Mouse (Mus musculus): ENCODE measurements around the gene Gm28043. TPM values are rescaled to one million over a fixed set of nuclear protein-coding genes. Genes with fewer than 3 reads are reported as not detected.
"Not testable (repeated sequence)": the region's sequence is repeated elsewhere in the genome, so short reads cannot be mapped to it uniquely, and the experiment has no call there.

Gene Gm28043
- polyA plus RNA-seq, 1 experiment from 2014 or later, result 0.98 TPM

DNA sequence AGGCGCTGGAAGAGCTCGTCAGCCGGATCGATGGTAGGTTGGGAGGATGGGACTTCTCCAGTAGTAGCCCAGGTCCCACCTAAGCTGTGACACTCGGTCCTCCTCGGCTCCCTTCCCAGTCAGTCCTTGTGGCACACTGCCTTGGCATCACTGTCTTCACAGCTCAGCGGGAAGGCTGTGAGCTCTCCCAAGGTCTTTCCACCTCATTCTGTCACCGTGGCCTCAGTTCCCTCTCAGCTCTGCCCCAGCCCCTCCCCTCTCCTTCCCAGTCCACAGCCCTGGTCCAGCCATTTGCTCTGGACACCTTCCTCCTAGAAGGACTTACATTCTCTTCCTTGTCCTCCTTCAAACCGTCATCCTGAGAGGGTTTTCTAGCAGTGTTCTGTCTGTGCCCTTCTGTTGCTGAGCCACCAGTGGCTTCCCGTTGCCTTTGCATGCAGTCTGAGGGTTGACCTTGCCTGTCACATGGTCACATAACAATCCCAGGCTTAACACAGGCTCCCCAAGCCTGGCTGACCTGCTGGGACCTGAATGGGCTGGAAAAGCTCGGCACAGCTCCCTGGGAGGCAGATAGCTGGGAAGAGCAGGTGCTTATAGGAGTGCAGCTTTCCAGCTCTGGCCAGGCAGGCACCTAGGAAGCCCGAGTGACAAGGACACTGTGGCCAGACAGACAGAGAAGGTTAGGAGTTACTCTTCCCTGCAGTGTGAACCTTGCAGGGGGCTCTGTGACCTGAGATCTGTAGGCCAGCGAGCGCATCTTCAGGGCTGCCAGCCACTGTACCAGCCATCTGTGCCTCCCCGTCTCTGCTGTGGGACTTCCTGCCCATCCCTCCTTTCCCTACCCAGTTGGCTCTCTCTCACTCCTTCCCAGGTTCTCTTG lies 18.5 kb upstream of the Gm28043 start:
- Histone ChIP-seq H3K27ac (no peak overlapping the region), H3K4me2 (no peak overlapping the region), H3K27me3 (no peaks in the 10 kb centered on the region), H3K36me3 (peaks cover 28% of the 10 kb centered on the region), H3K4me1 (replicated peaks) (peaks cover 5% of the 10 kb centered on the region; the same call in 1 of the 2 replicates), H3K9ac (no peak overlapping the region), H3K4me3 (replicated peaks) (no peak overlapping the region), H3K9me3 (replicated peaks) (no peaks in the 10 kb centered on the region)
- WGBS (ENCODE audit: insufficient replicate concordance), result 80% methylated on average over 15 of the region's 15 CpGs
- no peak for DNase-seq
- ATAC-seq (ENCODE audit: low read depth), result no peak

DNA sequence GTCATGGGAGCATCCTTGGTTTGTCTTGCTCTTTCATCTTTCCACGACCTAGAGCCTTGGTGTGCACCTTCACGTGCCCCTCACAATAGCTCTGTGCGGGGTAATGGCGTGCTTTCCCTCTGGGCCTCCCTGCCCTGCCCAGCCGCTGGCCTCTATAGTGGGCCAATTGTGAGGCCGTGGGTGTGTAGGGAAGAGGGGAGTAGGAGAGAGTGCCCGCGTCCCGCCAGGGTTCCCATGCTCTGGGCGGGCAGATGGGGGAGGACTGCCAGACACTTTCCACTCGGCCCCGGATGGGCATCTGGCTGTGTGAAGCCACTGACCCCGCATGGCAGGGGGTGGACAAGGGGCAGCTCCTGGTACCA lies 17.9 kb upstream of the Gm28043 start:
- Histone ChIP-seq H3K36me3 (peaks cover 28% of the 10 kb centered on the region), H3K9me3 (replicated peaks) (no peaks in the 10 kb centered on the region), H3K4me3 (replicated peaks) (no peak overlapping the region), H3K27me3 (no peaks in the 10 kb centered on the region), H3K27ac (no peak overlapping the region), H3K9ac (no peak overlapping the region), H3K4me1 (replicated peaks) (peaks cover 5% of the 10 kb centered on the region; the same call in 1 of the 2 replicates), H3K4me2 (no peak overlapping the region)
- no peak for DNase-seq
- 87% methylated on average over 13 of the region's 13 CpGs for WGBS (ENCODE audit: insufficient replicate concordance)
- ATAC-seq (ENCODE audit: low read depth), result no peak

- peaks cover 5% of the 10 kb centered on the region; the same call in 1 of the 2 replicates for H3K4me1 ChIP-seq (replicated peaks)
- 89% methylated on average over 14 of the region's 14 CpGs for WGBS (ENCODE audit: insufficient replicate concordance)
These were observed 15.6 kb upstream of the Gm28043 start for GRCm38 (mm10) chr17:29599051-29599450.

GRCm38 (mm10) chr17:29599537-29599936 lies 15.1 kb upstream of the Gm28043 start:
- H3K4me3 ChIP-seq (replicated peaks), result no peak overlapping the region
- peaks cover 35% of the 10 kb centered on the region for H3K36me3 ChIP-seq
- H3K9me3 ChIP-seq (replicated peaks), result no peaks in the 10 kb centered on the region
- no peak overlapping the region for H3K27ac ChIP-seq
- peaks cover 5% of the 10 kb centered on the region; the same call in 1 of the 2 replicates for H3K4me1 ChIP-seq (replicated peaks)
- H3K27me3 ChIP-seq, result no peaks in the 10 kb centered on the region
- ATAC-seq (ENCODE audit: low read depth), result no peak
- no peak overlapping the region for H3K9ac ChIP-seq
- DNase-seq, result no peak
- H3K4me2 ChIP-seq, result no peak overlapping the region
- WGBS (ENCODE audit: insufficient replicate concordance), result 84% methylated on average over 8 of the region's 8 CpGs

More at GRCm38 (mm10) chr17:29599051-29599450, 15.6 kb upstream of the Gm28043 start:
- no peak overlapping the region for H3K4me3 ChIP-seq (replicated peaks)
- ATAC-seq (ENCODE audit: low read depth) (no peak), DNase-seq (no peak)
- H3K27ac ChIP-seq, result no peak overlapping the region
- H3K36me3 ChIP-seq, result peaks cover 35% of the 10 kb centered on the region
- no peak overlapping the region for H3K4me2 ChIP-seq
- H3K27me3 ChIP-seq, result no peaks in the 10 kb centered on the region
- H3K9ac ChIP-seq, result no peak overlapping the region
- no peaks in the 10 kb centered on the region for H3K9me3 ChIP-seq (replicated peaks)

DNA sequence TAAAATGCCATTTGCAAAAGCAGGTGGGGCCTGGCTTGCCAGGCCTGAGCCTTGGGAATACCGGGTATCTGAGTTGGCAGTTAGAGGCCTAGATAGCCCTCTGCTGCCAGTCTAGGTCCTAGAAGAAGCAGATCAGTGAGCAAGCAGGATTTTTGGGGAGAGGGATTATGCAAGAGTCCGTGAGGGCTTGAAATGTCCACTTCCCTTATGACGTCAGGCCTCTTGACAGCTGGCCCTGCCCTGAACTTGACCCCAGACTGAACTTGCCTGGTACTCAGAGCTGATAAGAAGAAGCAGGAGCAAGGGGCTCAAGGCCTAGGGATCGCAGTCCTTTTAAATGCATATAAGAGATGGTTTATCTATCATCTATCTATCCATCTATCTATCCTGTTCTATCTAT lies 13.3 kb upstream of the Gm28043 start:
- peaks cover 10% of the 10 kb centered on the region for H3K4me1 ChIP-seq (replicated peaks)
- no peaks in the 10 kb centered on the region for H3K27me3 ChIP-seq
- H3K9ac ChIP-seq, result no peak overlapping the region
- H3K4me3 ChIP-seq (replicated peaks), result no peak overlapping the region
- H3K36me3 ChIP-seq, result peaks cover 25% of the 10 kb centered on the region
- DNase-seq (no peak), ATAC-seq (ENCODE audit: low read depth) (no peak)
- H3K4me2 ChIP-seq, result no peak overlapping the region
- H3K27ac ChIP-seq, result no peak overlapping the region
- WGBS (ENCODE audit: insufficient replicate concordance), result 62% methylated on average over 4 of the region's 4 CpGs
- H3K9me3 ChIP-seq (replicated peaks), result no peaks in the 10 kb centered on the region

GRCm38 (mm10) chr17:29603283-29603682 lies 11.4 kb upstream of the Gm28043 start:
- DNase-seq (peak; percentile 45), ATAC-seq (ENCODE audit: low read depth) (no peak)
- Histone ChIP-seq H3K36me3 (peaks cover 25% of the 10 kb centered on the region), H3K9ac (no peak overlapping the region), H3K4me3 (replicated peaks) (no peak overlapping the region), H3K4me1 (replicated peaks) (peaks cover 7% of the 10 kb centered on the region), H3K4me2 (no peak overlapping the region), H3K9me3 (replicated peaks) (no peaks in the 10 kb centered on the region), H3K27ac (no peak overlapping the region), H3K27me3 (no peaks in the 10 kb centered on the region)
- 21% methylated on average over 6 of the region's 6 CpGs for WGBS (ENCODE audit: insufficient replicate concordance)

- DNase-seq; H3K36me3 ChIP-seq; H3K27me3 ChIP-seq; H3K4me2 ChIP-seq; H3K27ac ChIP-seq; ATAC-seq (ENCODE audit: low read depth); H3K9ac ChIP-seq; H3K4me3 ChIP-seq (replicated peaks); H3K9me3 ChIP-seq (replicated peaks): not testable (repeated sequence)
- peaks cover 37% of the 10 kb centered on the region for H3K4me1 ChIP-seq (replicated peaks)
- WGBS (ENCODE audit: insufficient replicate concordance), result 73% methylated on average over 5 of the region's 5 CpGs
These were observed 1.2 kb upstream of the Gm28043 start for GRCm38 (mm10) chr17:29613453-29613852.

DNA sequence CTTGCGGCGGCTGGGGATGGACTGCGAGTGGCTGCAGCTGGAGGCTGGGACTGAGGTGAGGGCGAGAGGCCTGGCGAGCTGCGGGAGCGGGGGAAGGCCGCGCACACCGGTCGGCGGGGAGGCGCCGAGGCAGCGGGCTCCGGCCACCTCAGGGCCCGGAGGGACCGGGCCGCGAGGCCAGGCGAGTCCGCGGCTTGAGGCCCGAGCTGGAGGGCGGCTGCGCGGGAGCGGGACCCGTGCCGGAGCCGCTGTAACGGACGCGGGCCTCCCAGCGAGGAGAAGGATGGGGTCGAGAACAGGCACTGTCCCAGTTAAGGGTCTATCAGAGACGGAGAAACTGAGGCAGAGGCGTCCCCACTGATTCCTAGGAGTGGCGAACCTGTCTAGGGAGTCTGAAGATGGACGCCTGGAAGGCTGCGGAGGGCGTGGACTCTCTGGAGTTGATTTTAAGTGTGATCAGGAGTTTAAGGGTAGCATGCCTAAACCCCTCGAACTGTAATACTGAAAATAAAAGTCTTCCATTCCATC lies 412 bp downstream of the Gm28043 start:
- Histone ChIP-seq H3K9me3 (replicated peaks) (no peaks in the 10 kb centered on the region), H3K27me3 (no peaks in the 10 kb centered on the region), H3K4me1 (replicated peaks) (peaks cover 37% of the 10 kb centered on the region), H3K27ac (peak overlapping the region; percentile 96), H3K4me2 (peak overlapping the region; percentile 90), H3K4me3 (replicated peaks) (peak overlapping the region; percentile 99), H3K9ac (peak overlapping the region; percentile 99), H3K36me3 (peaks cover 26% of the 10 kb centered on the region)
- ATAC-seq (ENCODE audit: low read depth) (peak; percentile 25), DNase-seq (peak; percentile 17)
- under 1% methylated on average over 43 of the region's 43 CpGs for WGBS (ENCODE audit: insufficient replicate concordance)

DNA sequence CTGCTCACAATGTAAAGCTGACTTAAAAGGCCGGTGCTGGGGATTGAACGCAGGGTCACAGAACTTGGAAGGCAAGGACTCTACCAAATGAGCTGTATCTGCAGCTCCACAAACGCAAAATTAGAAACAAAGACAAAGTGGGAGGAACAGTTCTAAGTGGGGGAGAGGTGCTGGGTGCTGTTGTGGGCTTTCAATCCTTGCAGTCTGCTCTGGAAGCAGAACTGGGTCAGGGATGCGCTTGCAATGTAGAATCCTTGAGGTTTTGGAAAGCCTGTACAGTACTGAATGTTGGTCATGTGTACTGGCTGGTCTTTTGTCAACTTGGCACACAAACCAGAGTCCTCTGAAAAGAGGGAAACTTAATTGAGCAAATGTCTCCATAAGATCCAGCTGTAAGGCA lies 940 bp downstream of the Gm28043 start:
- H3K4me2 ChIP-seq, result peak overlapping the region; percentile 90
- peaks cover 29% of the 10 kb centered on the region for H3K36me3 ChIP-seq
- H3K9ac ChIP-seq, result peak overlapping the region; percentile 99
- ATAC-seq (ENCODE audit: low read depth) (no peak), DNase-seq (no peak)
- peak overlapping the region; percentile 99 for H3K4me3 ChIP-seq (replicated peaks)
- WGBS (ENCODE audit: insufficient replicate concordance), result 12% methylated on average over 4 of the region's 4 CpGs
- no peaks in the 10 kb centered on the region for H3K27me3 ChIP-seq
- peak overlapping the region; percentile 96; the same call in 1 of the 2 replicates for H3K27ac ChIP-seq
- H3K9me3 ChIP-seq (replicated peaks), result no peaks in the 10 kb centered on the region
- peaks cover 37% of the 10 kb centered on the region for H3K4me1 ChIP-seq (replicated peaks)

DNA sequence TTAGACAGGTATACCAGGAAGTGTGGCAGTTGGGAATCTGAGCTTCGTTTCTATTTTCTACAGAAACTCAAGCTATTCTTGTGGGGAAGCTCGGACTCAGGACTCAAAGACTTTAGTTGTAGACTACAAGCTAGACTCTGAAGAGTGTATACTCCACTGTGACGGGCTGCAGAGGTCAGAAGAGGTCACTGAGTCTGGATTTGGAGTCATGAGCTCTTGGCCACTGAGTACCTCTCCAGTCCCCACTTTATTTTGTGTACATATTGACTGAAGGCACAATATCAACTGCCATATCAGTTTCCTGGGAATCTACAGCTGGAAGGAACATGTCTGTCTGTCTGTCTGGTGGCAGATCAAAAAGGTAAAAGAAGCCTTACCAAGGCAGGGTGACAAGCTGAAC lies 4.6 kb downstream of the Gm28043 start:
- Histone ChIP-seq H3K4me1 (replicated peaks) (peaks cover 29% of the 10 kb centered on the region), H3K27ac (no peak overlapping the region), H3K4me3 (replicated peaks) (no peak overlapping the region), H3K9ac (no peak overlapping the region), H3K27me3 (no peaks in the 10 kb centered on the region), H3K9me3 (replicated peaks) (no peaks in the 10 kb centered on the region), H3K36me3 (peaks cover 65% of the 10 kb centered on the region), H3K4me2 (no peak overlapping the region)
- no peak for DNase-seq
- WGBS (ENCODE audit: insufficient replicate concordance), result 70% methylated on average over 3 of the region's 3 CpGs
- no peak for ATAC-seq (ENCODE audit: low read depth)

DNA sequence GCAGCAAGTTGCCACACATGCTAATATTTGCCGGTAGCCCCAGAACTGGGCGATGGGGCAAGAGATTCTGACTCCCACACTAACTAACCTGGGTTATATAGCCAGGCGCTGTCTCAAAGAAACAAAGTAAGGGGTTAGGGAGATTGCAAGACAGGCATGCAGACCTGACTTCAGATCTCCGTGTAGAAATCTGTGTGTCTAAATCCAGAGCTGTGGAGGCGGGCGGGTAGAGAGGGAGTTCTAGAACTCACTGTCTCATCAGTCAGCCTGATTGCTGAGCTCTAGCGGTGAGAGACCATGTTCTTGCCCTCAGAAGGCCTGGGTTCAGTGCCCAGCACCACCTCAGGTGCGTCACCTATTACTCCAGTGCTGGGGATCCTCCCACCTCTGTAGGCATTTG lies 8.8 kb downstream of the Gm28043 start:
- Histone ChIP-seq H3K4me1 (replicated peaks) (peaks cover 14% of the 10 kb centered on the region), H3K4me2 (no peak overlapping the region), H3K4me3 (replicated peaks) (no peak overlapping the region), H3K9me3 (replicated peaks) (no peaks in the 10 kb centered on the region), H3K27me3 (no peaks in the 10 kb centered on the region), H3K27ac (no peak overlapping the region), H3K36me3 (peaks cover 98% of the 10 kb centered on the region), H3K9ac (no peak overlapping the region)
- DNase-seq (no peak), ATAC-seq (ENCODE audit: low read depth) (no peak)
- 94% methylated on average over 8 of the region's 8 CpGs for WGBS (ENCODE audit: insufficient replicate concordance)
